Mouse (Mus musculus) adrenal gland, adult 18-20 months (tissue): ENCODE measurements at regions not wholly inside any gene's neighbourhood (a gene's known extent, or its start where the extent isn't known, plus 50 kb on each side); places are given as distances from the start of the nearest gene placed in this dataset.
"Not testable (repeated sequence)": the region's sequence is repeated elsewhere in the genome, so short reads cannot be mapped to it uniquely, and the experiment has no call there.

Experiments used
- DNase-seq, 2 experiments: peaks; one replicate each; pipeline ENCODE4 v3.0.0; 2021 to 2022; ENCODE audit warnings: low spot score in 2 of 2

GRCm38 (mm10) chr5:68252671-68253070 lies 221.0 kb downstream of the Grxcr1 start:
- DNase-seq: peak; percentile 36 to 40

GRCm38 (mm10) chr5:68253476-68253875 lies 221.8 kb downstream of the Grxcr1 start:
- DNase-seq: no peak

GRCm38 (mm10) chr5:68254111-68254510 lies 222.5 kb downstream of the Grxcr1 start:
- no peak for DNase-seq

GRCm38 (mm10) chr5:68264206-68264605 lies 232.6 kb downstream of the Grxcr1 start:
- DNase-seq: no peak

- no peak for DNase-seq
These were observed 242.6 kb downstream of the Grxcr1 start for GRCm38 (mm10) chr5:68274271-68274670.

- no peak for DNase-seq
These were observed 244.1 kb downstream of the Grxcr1 start for GRCm38 (mm10) chr5:68275558-68276263.

- not testable (repeated sequence) for DNase-seq
These were observed 264.1 kb downstream of the Grxcr1 start for GRCm38 (mm10) chr5:68295774-68296173.

- DNase-seq: no peak
These were observed 281.6 kb downstream of the Grxcr1 start for GRCm38 (mm10) chr5:68313187-68313586.

- DNase-seq: no peak
These were observed 287.3 kb downstream of the Grxcr1 start for GRCm38 (mm10) chr5:68318979-68319378.

- DNase-seq: no peak
These were observed 295.5 kb downstream of the Grxcr1 start for GRCm38 (mm10) chr5:68326998-68327593.

GRCm38 (mm10) chr5:68329311-68329710 lies 297.7 kb downstream of the Grxcr1 start:
- no peak for DNase-seq

- no peak for DNase-seq
These were observed 298.2 kb downstream of the Grxcr1 start for GRCm38 (mm10) chr5:68329828-68330227.

GRCm38 (mm10) chr5:68350921-68351320 lies 319.3 kb downstream of the Grxcr1 start:
- no peak for DNase-seq

- no peak for DNase-seq
These were observed 320.2 kb downstream of the Grxcr1 start for GRCm38 (mm10) chr5:68351793-68352192.

GRCm38 (mm10) chr5:68353211-68353610 lies 321.6 kb downstream of the Grxcr1 start:
- no peak for DNase-seq

GRCm38 (mm10) chr5:68353816-68354215 lies 322.2 kb downstream of the Grxcr1 start:
- DNase-seq: not testable (repeated sequence)

- no peak for DNase-seq
These were observed 330.1 kb downstream of the Grxcr1 start for GRCm38 (mm10) chr5:68361581-68362211.

GRCm38 (mm10) chr5:68373082-68373481 lies 341.4 kb downstream of the Grxcr1 start:
- no peak for DNase-seq
